Mouse (Mus musculus) MEL (cell line): ENCODE data around the gene Ghsr. TPM values are rescaled to one million over a fixed set of nuclear protein-coding genes. Genes with fewer than 3 reads are reported as not detected.

ENCODE experiments used
- DNase-seq: peaks from one replicate; pipeline ENCODE4 v3.0.0; 2011; ENCODE audit warnings: low read depth, low spot score
- H3K27ac ChIP-seq: 2 replicates; pipeline ENCODE4 v1.5.1; 2012; ENCODE audit warnings: low read depth, mild to moderate bottlenecking, control low read depth, low read length, moderate library complexity; ENCODE audit not compliant: control insufficient read depth
- H3K27me3 ChIP-seq, 2 experiments: fragments of 150-350 bp in 1 of 2; sonication (generic) in 1 of 2; 2 replicates each; pipeline ENCODE4 v1.6.1; 2012; ENCODE audit warnings: low read length in 2 of 2, mild to moderate bottlenecking in 2 of 2, improper control_type of control experiment in 1 of 2, moderate library complexity in 1 of 2; ENCODE audit not compliant: insufficient read depth in 2 of 2, control insufficient read depth in 1 of 2
- H3K36me3 ChIP-seq, 2 experiments: 2 replicates each; pipeline ENCODE4 v1.6.1; 2012 to 2014; ENCODE audit warnings: low read length in 2 of 2, improper control_type of control experiment in 1 of 2, inconsistent platforms in 1 of 2, mild to moderate bottlenecking in 1 of 2; ENCODE audit not compliant: insufficient read depth in 2 of 2, control insufficient read depth in 1 of 2
- H3K4me1 ChIP-seq, 2 experiments: fragments of 150-350 bp in 1 of 2; sonication (generic) in 1 of 2; 2 replicates each; pipeline ENCODE4 v1.6.1; 2012; ENCODE audit warnings: low read length in 2 of 2, improper control_type of control experiment in 1 of 2, mild to moderate bottlenecking in 1 of 2; ENCODE audit not compliant: insufficient read depth in 2 of 2, control insufficient read depth in 1 of 2
- H3K4me3 ChIP-seq, 2 experiments: fragments of 150-350 bp in 1 of 2; sonication (generic) in 1 of 2; 2 replicates each; pipeline ENCODE4 v1.5.1; 2012; ENCODE audit warnings: low read depth in 2 of 2, low read length in 2 of 2, mild to moderate bottlenecking in 2 of 2, moderate library complexity in 2 of 2, control low read depth in 1 of 2, improper control_type of control experiment in 1 of 2; ENCODE audit not compliant: control insufficient read depth in 1 of 2, insufficient read depth in 1 of 2
- H3K79me2 ChIP-seq: 2 replicates; pipeline ENCODE4 v1.6.1; 2012; ENCODE audit warnings: mild to moderate bottlenecking, low read length, moderate library complexity; ENCODE audit not compliant: control insufficient read depth, poor library complexity, insufficient read depth
- H3K9ac ChIP-seq: 2 replicates; pipeline ENCODE4 v1.6.1; 2012; ENCODE audit warnings: low read depth, mild to moderate bottlenecking, control low read depth, low read length, moderate library complexity; ENCODE audit not compliant: control insufficient read depth, poor library complexity, severe bottlenecking
- H3K9me3 ChIP-seq: fragments of 150-350 bp; sonication (generic); replicated peaks from 2 replicates; pipeline ENCODE4 v1.6.1; 2012; ENCODE audit warnings: mild to moderate bottlenecking, low read length, improper control_type of control experiment, moderate library complexity; ENCODE audit not compliant: insufficient read depth
- BHLHE40 ChIP-seq: IDR thresholded peaks from 2 replicates; pipeline ENCODE4 v1.6.1; 2012; ENCODE audit warnings: low read depth, mild to moderate bottlenecking, inconsistent platforms, low read length, improper control_type of control experiment, borderline replicate concordance
- CTCF ChIP-seq, 3 experiments: IDR thresholded peaks in 2 of 3; conservative IDR thresholded peaks in 1 of 3; 2 replicates each; pipeline ENCODE4 v1.5.1; 2011 to 2012; ENCODE audit warnings: low read length in 3 of 3, low read depth in 2 of 3, mild to moderate bottlenecking in 2 of 3, improper control_type of control experiment in 1 of 3, inconsistent platforms in 1 of 3, mixed read lengths in 1 of 3, moderate library complexity in 1 of 3; ENCODE audit not compliant: control insufficient read depth in 1 of 3, insufficient read depth in 1 of 3, poor library complexity in 1 of 3, severe bottlenecking in 1 of 3
- E2F4 ChIP-seq: IDR thresholded peaks from 2 replicates; pipeline ENCODE4 v1.6.1; 2011; ENCODE audit warnings: low read depth, low read length, improper control_type of control experiment, borderline replicate concordance
- ELF1 ChIP-seq: IDR thresholded peaks from 2 replicates; pipeline ENCODE4 v1.6.1; 2014; ENCODE audit warnings: low read depth, mild to moderate bottlenecking, inconsistent platforms, low read length, improper control_type of control experiment, moderate library complexity
- EP300 ChIP-seq, 2 experiments: IDR thresholded peaks; 2 replicates each; pipeline ENCODE4 v1.6.1; 2011; ENCODE audit warnings: improper control_type of control experiment in 2 of 2, low read length in 2 of 2, low read depth in 1 of 2, mild to moderate bottlenecking in 1 of 2
- ETS1 ChIP-seq: IDR thresholded peaks from 2 replicates; pipeline ENCODE4 v1.6.1; 2012; ENCODE audit warnings: low read depth, mild to moderate bottlenecking, inconsistent platforms, low read length, improper control_type of control experiment, moderate library complexity
- HCFC1 ChIP-seq: IDR thresholded peaks from 2 replicates; pipeline ENCODE4 v1.6.1; 2012; ENCODE audit warnings: low read depth, mild to moderate bottlenecking, inconsistent platforms, low read length, improper control_type of control experiment, moderate library complexity
- KAT2A ChIP-seq: conservative IDR thresholded peaks from 2 replicates; pipeline ENCODE4 v1.6.1; 2012; ENCODE audit warnings: low read depth, low read length, improper control_type of control experiment, inconsistent platforms
- MAX ChIP-seq: IDR thresholded peaks from 2 replicates; pipeline ENCODE4 v1.6.1; 2011; ENCODE audit warnings: low read length, improper control_type of control experiment
- MEF2A ChIP-seq: IDR thresholded peaks from 2 replicates; pipeline ENCODE4 v1.6.1; 2014; ENCODE audit warnings: low read depth, mild to moderate bottlenecking, inconsistent platforms, low read length, improper control_type of control experiment; ENCODE audit not compliant: poor library complexity, insufficient replicate concordance, severe bottlenecking; ENCODE audit errors: extremely low read depth
- MYB ChIP-seq: IDR thresholded peaks from 2 replicates; pipeline ENCODE4 v1.6.1; 2011; ENCODE audit warnings: mild to moderate bottlenecking, low read depth, low read length, improper control_type of control experiment
- MYC ChIP-seq: IDR thresholded peaks from 2 replicates; pipeline ENCODE4 v1.6.1; 2011; ENCODE audit warnings: low read depth, mild to moderate bottlenecking, low read length, improper control_type of control experiment, moderate library complexity
- NRF1 ChIP-seq: IDR thresholded peaks from 2 replicates; pipeline ENCODE4 v1.6.1; 2014; ENCODE audit warnings: low read depth, mild to moderate bottlenecking, inconsistent platforms, low read length, improper control_type of control experiment, moderate library complexity; ENCODE audit not compliant: poor library complexity, insufficient read depth, severe bottlenecking
- RAD21 ChIP-seq: IDR thresholded peaks from 2 replicates; pipeline ENCODE4 v1.6.1; 2011; ENCODE audit warnings: mild to moderate bottlenecking, low read depth, low read length, improper control_type of control experiment
- RCOR1 ChIP-seq: IDR thresholded peaks from 2 replicates; pipeline ENCODE4 v1.6.1; 2012; ENCODE audit warnings: low read depth, mild to moderate bottlenecking, inconsistent platforms, low read length, improper control_type of control experiment
- SMC3 ChIP-seq: IDR thresholded peaks from 2 replicates; pipeline ENCODE4 v1.6.1; 2011; ENCODE audit warnings: low read depth, low read length, improper control_type of control experiment
- USF1 ChIP-seq: IDR thresholded peaks from 2 replicates; pipeline ENCODE4 v1.6.1; 2014; ENCODE audit warnings: low read depth, mild to moderate bottlenecking, inconsistent platforms, low read length, improper control_type of control experiment, moderate library complexity
- USF2 ChIP-seq, 2 experiments: IDR thresholded peaks; 2 replicates each; pipeline ENCODE4 v1.6.1; 2011 to 2012; ENCODE audit warnings: improper control_type of control experiment in 2 of 2, low read length in 2 of 2, borderline replicate concordance in 1 of 2, inconsistent platforms in 1 of 2, low read depth in 1 of 2, mild to moderate bottlenecking in 1 of 2; ENCODE audit not compliant: insufficient read depth in 1 of 2
- ZC3H11A ChIP-seq: IDR thresholded peaks from 2 replicates; pipeline ENCODE4 v1.6.1; 2012; ENCODE audit warnings: low read depth, mild to moderate bottlenecking, inconsistent platforms, low read length, improper control_type of control experiment
- ZKSCAN1 ChIP-seq: IDR thresholded peaks from 2 replicates; pipeline ENCODE4 v1.6.1; 2012; ENCODE audit warnings: low read depth, mild to moderate bottlenecking, inconsistent platforms, low read length, improper control_type of control experiment, moderate library complexity
- ZMIZ1 ChIP-seq: IDR thresholded peaks from 2 replicates; pipeline ENCODE4 v1.6.1; 2012; ENCODE audit warnings: low read depth, mild to moderate bottlenecking, inconsistent platforms, low read length, improper control_type of control experiment, moderate library complexity
- polyA plus RNA-seq, 2 experiments: library from polyadenylated mRNA; stranded (reverse) in 1 of 2; unstranded in 1 of 2; fragments of >175 nt in 1 of 2; fragments of >200 nt in 1 of 2; gene quantifications; 2 replicates each; pipeline versions ENCODE4 v1.2.1 to v1.2.4; 2012; ENCODE audit warnings: low replicate concordance in 2 of 2, low read depth in 1 of 2; ENCODE audit not compliant: insufficient read length in 2 of 2, insufficient read depth in 1 of 2, missing spikeins in 1 of 2
- total RNA-seq: library from RNA; depleted of rRNA; stranded (reverse); fragments of 300-350 nt; gene quantifications from 2 replicates; pipeline ENCODE4 v1.2.3, GENCODE M21; 2012

Ghsr gene
- total and polyA plus RNA-seq, 3 experiments = not detected

- Histone ChIP-seq H3K36me3 (no peaks in the 10 kb centered on the region), H3K9me3 (no peaks in the 10 kb centered on the region), H3K9ac (no peak overlapping the region), H3K4me1 (no peaks in the 10 kb centered on the region), H3K4me3 (no peak overlapping the region), H3K27ac (no peak overlapping the region), H3K27me3 (peaks cover 0 to 1% of the 10 kb centered on the region in 2 experiments; a peak in 1 of 4 replicates), H3K79me2 (no peaks in the 10 kb centered on the region)
- TF ChIP-seq CTCF (IDR thresholded peaks at IDR 0.05 in 2 of 3, conservative IDR thresholded peaks at IDR 0.05 in 1 of 3; ENCODE audit: control insufficient read depth in 1 of 3, insufficient read depth in 1 of 3, low read depth in 2 of 3, low read length in 3 of 3, poor library complexity in 1 of 3, severe bottlenecking in 1 of 3) (no peak), ZC3H11A (no peak), HCFC1 (no peak), ETS1 (no peak), MEF2A (no peak), RAD21 (no peak)
- no peak for DNase-seq
Measured at GRCm38 (mm10) chr3:27338887-27339286, 32.3 kb upstream of the Ghsr start.

GRCm38 (mm10) chr3:27340757-27341156 is 30.4 kb upstream of the Ghsr start:
- TF ChIP-seq ETS1 = no peak

GRCm38 (mm10) chr3:27342462-27342861 is 28.7 kb upstream of the Ghsr start:
- no peak overlapping the region for H3K27ac ChIP-seq
- H3K79me2 ChIP-seq = no peaks in the 10 kb centered on the region
- H3K36me3 ChIP-seq = no peaks in the 10 kb centered on the region
- no peak overlapping the region for H3K4me3 ChIP-seq
- no peaks in the 10 kb centered on the region for H3K9me3 ChIP-seq
- no peak for DNase-seq
- H3K4me1 ChIP-seq = no peaks in the 10 kb centered on the region
- no peak overlapping the region for H3K9ac ChIP-seq
- TF ChIP-seq MAX (no peak), NRF1 (no peak), E2F4 (no peak), ELF1 (no peak), USF1 (no peak), ZKSCAN1 (no peak), SMC3 (no peak), CTCF (IDR thresholded peaks at IDR 0.05 in 2 of 3, conservative IDR thresholded peaks at IDR 0.05 in 1 of 3; ENCODE audit: control insufficient read depth in 1 of 3, insufficient read depth in 1 of 3, low read depth in 2 of 3, low read length in 3 of 3, poor library complexity in 1 of 3, severe bottlenecking in 1 of 3) (no peak), MYC (no peak), RCOR1 (no peak), USF2 (IDR thresholded peaks at IDR 0.05; ENCODE audit: borderline replicate concordance in 1 of 2, insufficient read depth in 1 of 2, low read depth in 1 of 2, low read length in 2 of 2) (no peak), ZMIZ1 (no peak), EP300 (IDR thresholded peaks at IDR 0.05; ENCODE audit: low read depth in 1 of 2, low read length in 2 of 2) (no peak), KAT2A (no peak), RAD21 (no peak), MYB (no peak), BHLHE40 (no peak)
- 0 out of 4 replicates have a peak, but pooled peaks cover 0 to 1% of the 10 kb centered on the region in 2 experiments for H3K27me3 ChIP-seq

More at GRCm38 (mm10) chr3:27340757-27341156, 30.4 kb upstream of the Ghsr start:
- H3K27ac ChIP-seq = no peak overlapping the region
- DNase-seq = no peak
- H3K27me3 ChIP-seq = peaks cover 0 to 1% of the 10 kb centered on the region in 2 experiments; a peak in 1 of 4 replicates
- no peaks in the 10 kb centered on the region for H3K36me3 ChIP-seq
- H3K79me2 ChIP-seq = no peaks in the 10 kb centered on the region
- H3K9ac ChIP-seq = no peak overlapping the region
- H3K4me3 ChIP-seq = no peak overlapping the region
- H3K4me1 ChIP-seq = no peaks in the 10 kb centered on the region
- H3K9me3 ChIP-seq = no peaks in the 10 kb centered on the region
